Mouse (Mus musculus) myocyte (in vitro differentiated cells): ENCODE data around the gene Optc.

Source experiments
- CEBPB ChIP-seq: IDR thresholded peaks from 2 replicates; pipeline ENCODE4 v1.6.1; 2011; ENCODE audit warnings: mild to moderate bottlenecking, moderate library complexity; ENCODE audit not compliant: poor library complexity, insufficient read depth, severe bottlenecking
- POLR2A ChIP-seq: IDR thresholded peaks from one replicate; pipeline ENCODE4 v1.6.1; 2011; ENCODE audit warnings: low read depth, mild to moderate bottlenecking, control low read depth, moderate library complexity; ENCODE audit not compliant: insufficient read length
- SRF ChIP-seq: IDR thresholded peaks from one replicate; pipeline ENCODE4 v1.6.1; 2011; ENCODE audit warnings: low read depth; ENCODE audit not compliant: control insufficient read depth, insufficient read length
- USF1 ChIP-seq: IDR thresholded peaks from one replicate; pipeline ENCODE4 v1.6.1; 2011; ENCODE audit warnings: low read depth, mild to moderate bottlenecking, control low read depth, moderate library complexity

DNA sequence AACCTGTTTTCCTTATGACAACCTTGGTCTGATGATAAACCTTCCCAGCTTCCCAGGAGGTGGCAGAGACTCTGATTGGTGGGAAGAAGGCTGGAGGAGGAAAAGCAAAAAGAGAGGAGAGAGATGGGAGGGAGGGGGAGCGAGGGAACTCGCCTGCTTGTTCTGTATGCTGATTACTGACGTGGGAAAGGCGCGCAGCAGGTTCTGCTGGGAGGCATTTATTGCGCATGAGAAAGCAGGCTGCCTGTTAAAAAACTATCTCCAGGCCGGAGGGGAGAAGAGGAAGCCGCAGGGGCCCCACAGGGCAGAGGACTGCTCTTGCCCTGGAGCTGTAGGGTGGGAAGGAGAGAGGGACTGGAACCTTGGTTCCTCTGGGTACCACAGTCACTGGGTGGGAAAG lies 20.8 kb downstream of the Optc start:
- TF ChIP-seq CEBPB (no peak), POLR2A (no peak), USF1 (no peak), SRF (no peak)
